Mouse (Mus musculus): Measurements from ENCODE around the gene Esyt1. TPM values are rescaled to one million over a fixed set of nuclear protein-coding genes. Genes with fewer than 3 reads are reported as not detected.

Esyt1 gene
- polyA plus RNA-seq, 1 experiment, result 120 TPM

DNA sequence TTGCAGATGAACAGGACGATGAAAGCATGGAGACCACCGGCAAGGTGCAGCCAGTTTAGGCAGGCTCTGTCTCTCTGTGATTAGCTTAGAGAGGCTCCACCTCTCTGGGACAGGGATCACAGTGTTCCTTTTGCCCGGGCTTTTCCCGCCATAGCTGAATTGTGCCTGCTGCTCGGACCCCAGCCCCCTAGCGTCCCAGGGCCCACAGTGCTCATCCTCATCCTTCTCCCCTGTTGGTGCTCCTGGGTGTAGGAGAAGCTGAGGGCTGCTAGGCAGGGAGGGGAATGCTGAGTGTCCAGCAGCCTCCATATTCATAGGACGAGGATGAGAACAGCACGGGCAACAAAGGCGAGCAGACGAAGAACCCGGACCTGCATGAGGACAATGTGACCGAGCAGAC is 51.3 kb downstream of the Esyt1 start:
- no peak overlapping the region for H3K4me3 ChIP-seq (ENCODE audit: insufficient read depth, poor library complexity, severe bottlenecking)
- no peaks in the 10 kb centered on the region for H3K79me3 ChIP-seq (ENCODE audit: low read depth)
- no peaks in the 10 kb centered on the region for H3K27me3 ChIP-seq (ENCODE audit: control insufficient read depth, insufficient read depth, insufficient read length)
- H3K79me2 ChIP-seq (ENCODE audit: control insufficient read depth, insufficient read depth), result no peaks in the 10 kb centered on the region
- peaks cover 87% of the 10 kb centered on the region for H3K36me3 ChIP-seq (ENCODE audit: control insufficient read depth, insufficient read depth)
- no peak overlapping the region for H3ac ChIP-seq (ENCODE audit: control insufficient read depth, insufficient read length, low read depth)
- TF ChIP-seq USF1 (IDR thresholded peaks at IDR 0.05; ENCODE audit: low read depth) (no peak), MYOG (IDR thresholded peaks at IDR 0.05; ENCODE audit: control insufficient read depth, extremely low read depth, insufficient read length) (no peak), CEBPB (IDR thresholded peaks at IDR 0.05; ENCODE audit: low read depth) (no peak), CTCF (IDR thresholded peaks at IDR 0.05; ENCODE audit: control insufficient read depth, insufficient read depth, insufficient read length) (no peak), FOSL1 (IDR thresholded peaks at IDR 0.05; ENCODE audit: insufficient read depth, low read length, poor library complexity, severe bottlenecking) (no peak), MYOD1 (IDR thresholded peaks at IDR 0.05; ENCODE audit: control insufficient read depth, insufficient read length, low read depth) (no peak), MAX (IDR thresholded peaks at IDR 0.05) (no peak)

DNA sequence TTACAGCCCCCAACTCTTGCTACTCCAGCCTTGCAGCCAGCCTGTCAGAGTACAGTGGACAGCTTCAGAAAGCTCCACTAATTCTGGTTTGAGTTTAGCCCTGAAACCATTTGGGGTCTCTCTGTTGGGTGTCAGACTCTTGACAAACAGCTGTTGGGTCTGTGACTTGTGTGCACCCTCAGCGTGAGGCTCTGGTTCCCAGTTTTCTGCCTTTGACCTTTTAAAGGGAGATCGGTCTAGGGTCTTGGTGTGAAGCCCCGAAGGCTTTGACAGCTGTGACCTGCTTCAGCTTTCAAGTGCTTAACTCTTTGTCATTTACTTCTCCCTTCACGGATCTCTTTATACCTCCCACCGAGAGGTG is 65.4 kb downstream of the Esyt1 start:
- peaks cover 47% of the 10 kb centered on the region for H3K36me3 ChIP-seq (ENCODE audit: control insufficient read depth, insufficient read depth)
- peaks cover 18% of the 10 kb centered on the region for H3K79me3 ChIP-seq (ENCODE audit: low read depth)
- peaks cover 23% of the 10 kb centered on the region for H3K79me2 ChIP-seq (ENCODE audit: control insufficient read depth, insufficient read depth)
- H3ac ChIP-seq (ENCODE audit: control insufficient read depth, insufficient read length, low read depth), result peak overlapping the region; percentile 52
- no peak for TF ChIP-seq FOSL1 (IDR thresholded peaks at IDR 0.05; ENCODE audit: insufficient read depth, low read length, poor library complexity, severe bottlenecking)
- TF ChIP-seq USF1 (IDR thresholded peaks at IDR 0.05; ENCODE audit: low read depth), result no peak
- no peak for TF ChIP-seq MAX (IDR thresholded peaks at IDR 0.05)
- no peak for TF ChIP-seq CTCF (IDR thresholded peaks at IDR 0.05; ENCODE audit: control insufficient read depth, insufficient read depth, insufficient read length)
- TF ChIP-seq MYOD1 (IDR thresholded peaks at IDR 0.05; ENCODE audit: control insufficient read depth, insufficient read length, low read depth), result no peak
- no peak for TF ChIP-seq CEBPB (IDR thresholded peaks at IDR 0.05; ENCODE audit: low read depth)
- peak overlapping the region; percentile 91 for H3K4me3 ChIP-seq (ENCODE audit: insufficient read depth, poor library complexity, severe bottlenecking)
- no peaks in the 10 kb centered on the region for H3K27me3 ChIP-seq (ENCODE audit: control insufficient read depth, insufficient read depth, insufficient read length)

Small RNAs within 50 kb of the gene (microRNA-seq; reads per million reads assigned to microRNA genes)
- gene Gm47275 (ENCODE audit: borderline microRNAs expressed) (not detected), gene Mir6916 (ENCODE audit: borderline microRNAs expressed) (0.16 reads per million)

Other genes with a start within 250 kb of the Esyt1 start
- gene Il23a, start 227.1 kb downstream of the Esyt1 start, polyA plus RNA-seq (2012; fragmentation: generic; extraction: Trizol), result not detected
- gene Pan2, start 222.5 kb downstream of the Esyt1 start, polyA plus RNA-seq (2012; fragmentation: generic; extraction: Trizol), result 5.0 TPM
- 102 TPM for gene Cnpy2, start 203.4 kb downstream of the Esyt1 start, polyA plus RNA-seq (2012; fragmentation: generic; extraction: Trizol)
- gene Cs, start 188.1 kb downstream of the Esyt1 start, polyA plus RNA-seq (2012; fragmentation: generic; extraction: Trizol), result 212 TPM
- 13.7 TPM for gene Coq10a, start 156.9 kb downstream of the Esyt1 start, polyA plus RNA-seq (2012; fragmentation: generic; extraction: Trizol)
- gene Ankrd52, start 148.8 kb downstream of the Esyt1 start, polyA plus RNA-seq (2012; fragmentation: generic; extraction: Trizol), result 35.9 TPM
- not detected for gene Slc39a5, start 124.6 kb downstream of the Esyt1 start, polyA plus RNA-seq (2012; fragmentation: generic; extraction: Trizol)
- 93.0 TPM for gene Nabp2, start 114.4 kb downstream of the Esyt1 start, polyA plus RNA-seq (2012; fragmentation: generic; extraction: Trizol)
- 34.0 TPM for gene Rnf41, start 114.2 kb downstream of the Esyt1 start, polyA plus RNA-seq (2012; fragmentation: generic; extraction: Trizol)
- 48.4 TPM for gene Smarcc2, start 66.6 kb downstream of the Esyt1 start, polyA plus RNA-seq (2012; fragmentation: generic; extraction: Trizol)
- 3,169 TPM for gene Myl6, start 31.7 kb downstream of the Esyt1 start, polyA plus RNA-seq (2012; fragmentation: generic; extraction: Trizol)
- gene Myl6b, start 27.2 kb downstream of the Esyt1 start, polyA plus RNA-seq (2012; fragmentation: generic; extraction: Trizol), result 16.7 TPM
- 13.0 TPM for gene Zc3h10, start 21.9 kb upstream of the Esyt1 start, polyA plus RNA-seq (2012; fragmentation: generic; extraction: Trizol)
- 13,760 TPM for gene Rpl41, start 23.4 kb upstream of the Esyt1 start, polyA plus RNA-seq (2012; fragmentation: generic; extraction: Trizol)
- gene Pa2g4, start 40.1 kb upstream of the Esyt1 start, polyA plus RNA-seq (2012; fragmentation: generic; extraction: Trizol), result 232 TPM
- gene Erbb3, start 63.8 kb upstream of the Esyt1 start, polyA plus RNA-seq (2012; fragmentation: generic; extraction: Trizol), result 0.28 TPM
- 2,179 TPM for gene Rps26, start 100.9 kb upstream of the Esyt1 start, polyA plus RNA-seq (2012; fragmentation: generic; extraction: Trizol)
- gene Ikzf4, start 120.1 kb upstream of the Esyt1 start, polyA plus RNA-seq (2012; fragmentation: generic; extraction: Trizol), result 0.05 TPM
- gene Suox, start 148.2 kb upstream of the Esyt1 start, polyA plus RNA-seq (2012; fragmentation: generic; extraction: Trizol), result 9.6 TPM
- 27.0 TPM for gene Rab5b, start 170.4 kb upstream of the Esyt1 start, polyA plus RNA-seq (2012; fragmentation: generic; extraction: Trizol)
- gene Pmel, start 178.3 kb upstream of the Esyt1 start, polyA plus RNA-seq (2012; fragmentation: generic; extraction: Trizol), result 0.16 TPM
- gene Cdk2, start 179.2 kb upstream of the Esyt1 start, polyA plus RNA-seq (2012; fragmentation: generic; extraction: Trizol), result 34.7 TPM
- gene Dgka, start 219.0 kb upstream of the Esyt1 start, polyA plus RNA-seq (2012; fragmentation: generic; extraction: Trizol), result 7.3 TPM
- 38.0 TPM for gene Pym1, start 222.0 kb upstream of the Esyt1 start, polyA plus RNA-seq (2012; fragmentation: generic; extraction: Trizol)

Data from C2C12 (cell line).